Mouse (Mus musculus) frontal cortex, postnatal 36 days (tissue): ENCODE data around the gene Cldn34c1.
"Not testable (repeated sequence)": the region's sequence is repeated elsewhere in the genome, so short reads cannot be mapped to it uniquely, and the experiment has no call there.

Experiments used
- DNase-seq, 2 experiments: peaks; one replicate each; pipeline ENCODE4 v3.0.0; 2022; ENCODE audit warnings: low spot score in 2 of 2

The Cldn34c1 gene

DNA sequence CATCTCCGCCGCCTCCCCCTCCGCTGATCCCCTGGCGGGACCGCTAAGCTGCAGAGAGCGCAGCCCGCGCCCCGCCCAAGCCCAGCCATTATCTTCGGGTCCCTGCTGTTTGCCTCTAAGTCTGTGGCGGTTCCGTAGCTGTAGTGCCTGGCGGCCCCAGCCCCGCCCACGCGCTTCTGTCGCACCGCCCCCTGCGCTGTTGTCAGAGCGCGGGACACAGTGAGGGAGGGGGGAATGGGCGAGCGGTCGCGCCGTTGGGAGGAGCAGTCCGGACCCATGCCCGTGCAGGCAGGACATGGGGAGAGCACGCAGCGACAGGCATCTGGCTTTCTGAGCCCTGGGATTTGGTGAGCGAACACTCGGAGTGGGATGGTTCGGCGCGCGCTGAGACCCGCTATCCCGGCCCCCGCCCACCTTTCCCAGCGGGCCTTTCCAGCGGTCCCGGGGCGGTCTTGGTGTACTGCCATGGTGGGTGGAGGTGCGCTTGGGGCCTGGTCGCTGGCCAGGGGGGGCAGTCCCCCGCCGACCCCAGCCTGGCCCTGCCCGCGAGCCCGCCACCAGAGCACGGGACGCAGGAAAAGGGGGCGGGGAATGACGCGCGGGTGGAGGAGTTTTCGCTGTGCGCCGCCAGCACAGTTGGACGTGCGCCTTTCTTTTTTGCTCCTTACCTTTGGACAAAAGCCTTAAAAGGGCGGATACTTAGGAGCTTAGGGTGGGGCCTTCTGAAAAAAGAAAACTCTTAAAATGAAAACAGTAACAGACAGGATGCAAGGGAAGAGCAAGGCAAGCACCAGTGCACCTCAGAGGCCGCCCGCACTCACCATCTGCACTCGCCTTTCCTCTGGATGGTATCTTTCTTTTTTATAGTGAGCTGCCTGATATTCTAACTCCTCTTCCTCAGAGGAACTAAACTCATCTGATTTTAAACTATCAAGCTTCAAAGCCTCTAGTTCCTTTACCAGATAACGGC lies at the start of gene Cldn34c1:
Cldn34c1 (plus strand) TSS at position 205 of the 970 bp plus-strand sequence.
- peak; percentile 66 to 69 for DNase-seq

DNA sequence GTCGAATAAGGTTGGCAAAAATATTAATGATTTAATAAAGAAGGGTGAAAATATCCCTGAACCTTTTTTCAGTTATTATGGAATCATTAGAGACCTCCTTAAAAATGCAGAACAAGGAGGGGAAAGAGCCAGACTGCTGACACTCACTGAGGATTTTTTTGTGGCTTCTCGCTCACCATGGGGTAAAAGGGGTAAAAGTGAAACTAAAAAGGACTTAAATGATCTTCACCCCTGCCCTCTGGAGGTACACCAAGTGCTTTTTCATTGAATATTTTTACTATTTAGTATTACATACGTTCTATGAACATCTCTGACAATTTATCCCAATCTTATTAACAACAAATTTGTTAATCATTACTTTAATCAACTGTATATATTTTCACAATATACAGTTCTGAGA lies 15.9 kb upstream of the Cldn34c1 start:
- no peak for DNase-seq

DNA sequence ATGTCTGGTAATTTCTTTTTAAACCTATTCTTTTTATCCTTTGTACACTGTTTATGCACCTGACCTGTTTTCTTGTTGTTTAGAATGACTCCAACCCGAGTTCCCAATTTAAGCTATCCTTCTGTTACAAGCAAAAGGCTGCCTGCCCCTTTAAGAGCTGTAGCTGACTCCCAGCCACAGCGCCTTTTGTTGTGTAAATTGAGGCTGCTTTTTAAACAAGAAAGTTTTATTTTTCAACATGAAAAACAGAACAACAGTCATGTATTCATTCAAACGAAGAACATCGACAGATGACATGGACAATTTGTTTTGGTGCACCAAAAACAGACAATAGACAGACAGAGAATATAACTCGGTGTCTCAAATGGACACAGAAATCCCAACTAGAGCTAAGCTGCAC lies 489 bp upstream of the Cldn34c1 start:
- not testable (repeated sequence) for DNase-seq

DNA sequence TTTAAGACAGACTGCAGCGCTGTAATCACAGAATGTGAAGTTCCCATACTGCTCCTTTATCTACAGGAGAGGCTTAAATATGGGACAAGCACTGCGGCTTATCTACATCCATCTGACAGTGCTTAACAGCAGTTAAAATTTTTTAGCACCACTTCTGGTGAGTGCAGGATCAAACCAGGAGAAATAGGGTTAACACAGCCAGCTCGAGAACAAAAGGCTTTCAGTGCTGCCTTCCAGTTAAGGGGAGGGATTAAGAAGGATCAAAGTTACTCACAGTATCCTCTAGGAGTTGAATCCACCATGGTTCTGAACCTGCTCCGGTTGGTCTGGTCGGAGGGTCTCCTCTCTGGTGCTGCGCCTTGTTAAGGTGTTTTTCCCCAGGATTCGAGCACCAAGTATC lies 1.4 kb downstream of the Cldn34c1 start:
- peak in 1 of 2 experiments; percentile 2 for DNase-seq

DNA sequence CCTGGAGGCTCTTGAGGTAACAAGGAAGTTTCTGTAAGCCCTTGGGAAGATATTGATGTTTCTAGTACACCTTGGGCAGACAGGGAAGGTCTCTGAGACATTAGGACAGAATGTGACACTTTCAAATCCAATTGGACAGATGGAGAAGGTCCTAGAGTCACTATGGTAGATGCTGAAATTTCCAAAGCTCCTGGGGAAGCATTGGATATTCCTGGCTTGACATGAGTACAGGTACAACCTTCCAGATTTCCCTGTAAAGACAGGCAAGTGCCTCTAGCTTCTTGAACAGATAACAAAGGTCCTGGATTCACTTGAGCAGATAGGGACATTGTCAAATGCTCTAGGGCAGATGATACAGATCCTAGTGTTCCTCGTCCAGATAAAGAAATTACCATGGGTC lies 119.1 kb downstream of the Cldn34c1 start, which contains the start of gene Srsx:
Srsx (minus strand) TSS at position 101 of the 400 bp plus-strand sequence.
- DNase-seq: not testable (repeated sequence)
